Mouse (Mus musculus): Measurements from ENCODE around the gene Gm13090. TPM values are rescaled to one million over a fixed set of nuclear protein-coding genes. Genes with fewer than 3 reads are reported as not detected.

Gm13090 gene
- polyA plus RNA-seq, 1 experiment, result not detected

- no peak for TF ChIP-seq CTCF (IDR thresholded peaks at IDR 0.05; ENCODE audit: insufficient read depth, low read length)
- TF ChIP-seq POLR2A (IDR thresholded peaks at IDR 0.05; ENCODE audit: borderline replicate concordance, extremely low read depth, low read depth, low read length), result no peak
- WGBS, result 74% methylated on average over 4 of the region's 4 CpGs
- H3K4me1 ChIP-seq (ENCODE audit: control insufficient read depth, insufficient read depth, low read length), result peaks cover 13% of the 10 kb centered on the region
- no peak overlapping the region for H3K4me3 ChIP-seq (replicated peaks; ENCODE audit: extremely low read depth, low read depth, low read length)
- no peak for DNase-seq
Measured at GRCm38 (mm10) chr4:151058634-151059033, 30.7 kb upstream of the Gm13090 start.

- 95% methylated on average over 4 of the region's 4 CpGs for WGBS
- TF ChIP-seq CTCF (IDR thresholded peaks at IDR 0.05; ENCODE audit: insufficient read depth, low read length), result no peak
- TF ChIP-seq POLR2A (IDR thresholded peaks at IDR 0.05; ENCODE audit: borderline replicate concordance, extremely low read depth, low read depth, low read length), result no peak
Measured at GRCm38 (mm10) chr4:151059566-151059965, 29.8 kb upstream of the Gm13090 start.

GRCm38 (mm10) chr4:151068751-151069150 is 20.6 kb upstream of the Gm13090 start:
- 45% methylated on average over 4 of the region's 4 CpGs for WGBS
- TF ChIP-seq POLR2A (IDR thresholded peaks at IDR 0.05; ENCODE audit: borderline replicate concordance, extremely low read depth, low read depth, low read length) (no peak), CTCF (IDR thresholded peaks at IDR 0.05; ENCODE audit: insufficient read depth, low read length) (no peak)
- Histone ChIP-seq H3K4me1 (ENCODE audit: control insufficient read depth, insufficient read depth, low read length) (no peaks in the 10 kb centered on the region), H3K4me3 (replicated peaks; ENCODE audit: extremely low read depth, low read depth, low read length) (no peak overlapping the region)
- no peak for DNase-seq

More at GRCm38 (mm10) chr4:151059566-151059965, 29.8 kb upstream of the Gm13090 start:
- Histone ChIP-seq H3K4me1 (ENCODE audit: control insufficient read depth, insufficient read depth, low read length) (peaks cover 13% of the 10 kb centered on the region), H3K4me3 (replicated peaks; ENCODE audit: extremely low read depth, low read depth, low read length) (no peak overlapping the region)
- no peak for DNase-seq

- TF ChIP-seq CTCF (IDR thresholded peaks at IDR 0.05; ENCODE audit: insufficient read depth, low read length) (no peak), POLR2A (IDR thresholded peaks at IDR 0.05; ENCODE audit: borderline replicate concordance, extremely low read depth, low read depth, low read length) (no peak)
- DNase-seq, result no peak
- H3K4me3 ChIP-seq (replicated peaks; ENCODE audit: extremely low read depth, low read depth, low read length), result no peak overlapping the region
- WGBS, result 56% methylated on average over 7 of the region's 7 CpGs
- H3K4me1 ChIP-seq (ENCODE audit: control insufficient read depth, insufficient read depth, low read length), result no peaks in the 10 kb centered on the region
Measured at GRCm38 (mm10) chr4:151070962-151071361, 18.4 kb upstream of the Gm13090 start.

GRCm38 (mm10) chr4:151073108-151073744 is 16.1 kb upstream of the Gm13090 start:
- Histone ChIP-seq H3K4me3 (replicated peaks; ENCODE audit: extremely low read depth, low read depth, low read length) (no peak overlapping the region), H3K4me1 (ENCODE audit: control insufficient read depth, insufficient read depth, low read length) (no peaks in the 10 kb centered on the region)
- 48% methylated on average over 13 of the region's 13 CpGs for WGBS
- TF ChIP-seq CTCF (IDR thresholded peaks at IDR 0.05; ENCODE audit: insufficient read depth, low read length), result peak; percentile 48
- no peak for TF ChIP-seq POLR2A (IDR thresholded peaks at IDR 0.05; ENCODE audit: borderline replicate concordance, extremely low read depth, low read depth, low read length)
- peak; percentile 69 for DNase-seq

GRCm38 (mm10) chr4:151074817-151075216 is 14.6 kb upstream of the Gm13090 start:
- Histone ChIP-seq H3K4me1 (ENCODE audit: control insufficient read depth, insufficient read depth, low read length) (no peaks in the 10 kb centered on the region), H3K4me3 (replicated peaks; ENCODE audit: extremely low read depth, low read depth, low read length) (no peak overlapping the region)
- no peak for DNase-seq
- 91% methylated on average over 15 of the region's 15 CpGs for WGBS
- TF ChIP-seq POLR2A (IDR thresholded peaks at IDR 0.05; ENCODE audit: borderline replicate concordance, extremely low read depth, low read depth, low read length), result no peak
- TF ChIP-seq CTCF (IDR thresholded peaks at IDR 0.05; ENCODE audit: insufficient read depth, low read length), result no peak

- 82% methylated on average over 2 of the region's 2 CpGs for WGBS
- H3K4me3 ChIP-seq (replicated peaks; ENCODE audit: extremely low read depth, low read depth, low read length), result no peak overlapping the region
- TF ChIP-seq POLR2A (IDR thresholded peaks at IDR 0.05; ENCODE audit: borderline replicate concordance, extremely low read depth, low read depth, low read length) (no peak), CTCF (IDR thresholded peaks at IDR 0.05; ENCODE audit: insufficient read depth, low read length) (no peak)
- no peak for DNase-seq
- no peaks in the 10 kb centered on the region for H3K4me1 ChIP-seq (ENCODE audit: control insufficient read depth, insufficient read depth, low read length)
Measured at GRCm38 (mm10) chr4:151081355-151081754, 8.0 kb upstream of the Gm13090 start.

- H3K4me3 ChIP-seq (replicated peaks; ENCODE audit: extremely low read depth, low read depth, low read length), result no peak overlapping the region
- 89% methylated on average over 13 of the region's 13 CpGs for WGBS
- H3K4me1 ChIP-seq (ENCODE audit: control insufficient read depth, insufficient read depth, low read length), result no peaks in the 10 kb centered on the region
- DNase-seq, result no peak
- TF ChIP-seq CTCF (IDR thresholded peaks at IDR 0.05; ENCODE audit: insufficient read depth, low read length) (no peak), POLR2A (IDR thresholded peaks at IDR 0.05; ENCODE audit: borderline replicate concordance, extremely low read depth, low read depth, low read length) (no peak)
Measured at GRCm38 (mm10) chr4:151081977-151082376, 7.4 kb upstream of the Gm13090 start.

GRCm38 (mm10) chr4:151083027-151083426 is 6.3 kb upstream of the Gm13090 start:
- no peak for DNase-seq
- H3K4me3 ChIP-seq (replicated peaks; ENCODE audit: extremely low read depth, low read depth, low read length), result no peak overlapping the region
- TF ChIP-seq CTCF (IDR thresholded peaks at IDR 0.05; ENCODE audit: insufficient read depth, low read length) (no peak), POLR2A (IDR thresholded peaks at IDR 0.05; ENCODE audit: borderline replicate concordance, extremely low read depth, low read depth, low read length) (no peak)
- WGBS, result 77% methylated on average over 5 of the region's 5 CpGs
- no peaks in the 10 kb centered on the region for H3K4me1 ChIP-seq (ENCODE audit: control insufficient read depth, insufficient read depth, low read length)

- WGBS, result 100% methylated on average over 1 of the region's 1 CpGs
- Histone ChIP-seq H3K4me1 (ENCODE audit: control insufficient read depth, insufficient read depth, low read length) (no peaks in the 10 kb centered on the region), H3K4me3 (replicated peaks; ENCODE audit: extremely low read depth, low read depth, low read length) (no peak overlapping the region)
- DNase-seq, result no peak
- TF ChIP-seq POLR2A (IDR thresholded peaks at IDR 0.05; ENCODE audit: borderline replicate concordance, extremely low read depth, low read depth, low read length) (no peak), CTCF (IDR thresholded peaks at IDR 0.05; ENCODE audit: insufficient read depth, low read length) (no peak)
Measured at GRCm38 (mm10) chr4:151087358-151087757, 2.0 kb upstream of the Gm13090 start.

Measured in lung, adult 2 months (tissue).